Mouse (Mus musculus) adrenal gland, postnatal 36 days (tissue): ENCODE measurements at regions not wholly inside any gene's neighbourhood (a gene's known extent, or its start where the extent isn't known, plus 50 kb on each side); places are given as distances from the start of the nearest gene placed in this dataset.

Experiments used
- DNase-seq, 2 experiments: peaks; one replicate each; pipeline ENCODE4 v3.0.0; 2021; ENCODE audit warnings: mixed read lengths in 1 of 2

- no peak for DNase-seq
Observed at GRCm38 (mm10) chr10:113759099-113759498, 830.3 kb upstream of the Atxn7l3b start.

GRCm38 (mm10) chr10:113736224-113736623 lies 807.4 kb upstream of the Atxn7l3b start:
- DNase-seq = no peak

GRCm38 (mm10) chr10:113705139-113705726 lies 776.4 kb upstream of the Atxn7l3b start:
- no peak for DNase-seq

- DNase-seq = peak; percentile 12 to 17
Observed at GRCm38 (mm10) chr10:113670636-113671035, 741.8 kb upstream of the Atxn7l3b start.

- DNase-seq = peak; percentile 8 to 11
Observed at GRCm38 (mm10) chr10:113652803-113653454, 724.1 kb upstream of the Atxn7l3b start.

GRCm38 (mm10) chr10:113652100-113652499 lies 723.3 kb upstream of the Atxn7l3b start:
- no peak for DNase-seq

DNA sequence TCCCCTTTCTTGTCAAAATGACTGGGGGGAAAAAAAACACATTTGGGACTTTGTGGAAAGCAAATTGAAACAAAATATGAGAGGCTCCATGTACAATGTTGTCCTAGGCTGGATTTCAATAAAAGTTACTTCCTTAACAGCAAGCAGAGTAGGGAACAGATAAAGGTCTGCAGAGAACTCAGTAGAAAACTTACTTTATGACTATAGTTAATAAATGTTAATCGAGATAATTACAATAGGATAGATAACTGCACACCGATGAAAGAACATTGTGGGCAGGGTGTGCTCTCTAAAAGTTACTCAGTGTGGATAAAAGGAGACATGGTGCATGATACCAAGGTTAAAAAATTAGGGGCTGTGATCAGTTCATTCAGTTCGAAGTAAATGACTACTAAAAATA lies 691.6 kb upstream of the Atxn7l3b start:
- no peak for DNase-seq

DNA sequence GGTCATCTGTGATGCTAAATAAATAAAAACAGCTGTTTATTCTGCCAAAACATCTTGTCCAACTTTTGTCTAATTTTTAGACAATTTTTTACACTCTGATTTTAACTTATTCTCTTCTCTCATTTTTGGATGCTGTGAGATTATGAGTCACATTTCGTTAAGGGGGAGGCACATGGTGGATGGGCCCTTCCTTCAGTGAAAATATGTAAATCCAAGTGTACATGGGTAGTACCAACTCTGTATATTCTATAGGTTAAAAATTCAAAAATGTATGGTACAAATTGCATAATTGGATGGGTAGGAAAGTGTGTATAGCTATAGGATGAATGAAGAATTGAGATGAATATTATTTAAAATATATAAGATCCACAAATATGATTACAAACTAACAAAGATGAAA lies 687.1 kb upstream of the Atxn7l3b start:
- no peak for DNase-seq

GRCm38 (mm10) chr10:113593436-113593835 lies 664.6 kb upstream of the Atxn7l3b start:
- DNase-seq = no peak

DNA sequence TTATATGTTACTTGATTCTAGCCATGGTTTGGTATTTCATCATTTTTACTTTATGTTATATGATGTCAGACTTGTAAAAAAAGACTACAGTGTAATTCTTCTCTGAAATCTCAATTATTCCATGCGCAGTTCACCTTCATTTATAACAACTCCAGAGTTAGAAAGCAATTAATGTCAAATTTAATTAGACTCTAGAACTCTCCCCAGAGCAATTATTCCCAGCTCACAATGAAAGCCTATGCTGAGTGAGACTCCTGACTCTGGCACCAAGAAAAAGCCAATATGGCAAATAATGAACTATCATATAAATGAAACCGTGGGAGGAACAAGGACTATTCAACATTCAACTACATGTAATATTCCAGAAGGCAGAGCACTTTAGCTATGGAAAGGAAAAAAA lies 663.3 kb upstream of the Atxn7l3b start:
- no peak for DNase-seq

- DNase-seq = no peak
Observed at GRCm38 (mm10) chr10:113570270-113570669, 641.5 kb upstream of the Atxn7l3b start.
